ENCODE assay signal across 14 mouse cellular contexts in genomic region chr8:46881348-46881747, GRCm38 (mm10).
A peak's percentile ranks its signal among the peaks of the same experiment; 100 is the strongest.
DNase-seq lines count a peak whose midpoint lies in the region; ATAC-seq and TF ChIP-seq lines count a peak whose summit lies in the region.
"Had no signal": no experiment of that assay in that cellular context is flagged by ENCODE, and none has a peak within 500 bp of the region (broad histone marks: within the 10 kb centered on the region; RNA-seq: fewer than 3 reads in every experiment).

No protein-coding gene starts in this region.

- no peak for TF ChIP-seq CTCF in kidney, adult 2 months (conservative IDR thresholded peaks at IDR 0.05; ENCODE audit: insufficient read depth, insufficient read length, low read depth, low read length)

- no peak overlapping the region for H3K4me2 ChIP-seq in intestine, embryonic 15.5 days (replicated peaks)
- H3K4me2 ChIP-seq in forebrain, embryonic 14.5 days (ENCODE audit: low read length) = no peak overlapping the region

- no peaks in the 10 kb centered on the region; the same call in 1 of the 2 replicates for H3K4me1 ChIP-seq in kidney, adult 2 months (ENCODE audit: control insufficient read depth, insufficient read depth, low read length)
- no peaks in the 10 kb centered on the region; the same call in 1 of the 2 replicates for H3K4me1 ChIP-seq in intestine, embryonic 15.5 days (replicated peaks)
- no peaks in the 10 kb centered on the region for H3K4me1 ChIP-seq in forebrain, embryonic 14.5 days (ENCODE audit: control insufficient read depth, insufficient read depth, low read length)

- peak; percentile 10 for DNase-seq in kidney, adult 2 months
- DNase-seq in kidney, adult 8-10 months = no peak
- DNase-seq in spleen, postnatal 36 days (ENCODE audit: low spot score in 2 of 2) = peak; percentile 59 to 65
- DNase-seq in forebrain, embryonic 14.5 days (ENCODE audit: low spot score) = no peak
- DNase-seq in cerebellum, adult 11 months = no peak
- DNase-seq in cerebellum, adult 18-20 months = no peak
- DNase-seq: cerebellum, adult 8-10 months; kidney, postnatal 14 days; retina, postnatal 1 day had no signal

- no peaks in the 10 kb centered on the region for H3K27me3 ChIP-seq in kidney, adult 2 months (replicated peaks; ENCODE audit: control insufficient read depth, insufficient read depth, low read length)
- no peaks in the 10 kb centered on the region for H3K27me3 ChIP-seq in intestine, embryonic 15.5 days (replicated peaks)
- H3K27me3 ChIP-seq in forebrain, embryonic 14.5 days (replicated peaks; ENCODE audit: control insufficient read depth, insufficient read depth, low read length) = no peaks in the 10 kb centered on the region

- H3K9me3 ChIP-seq in intestine, embryonic 15.5 days = no peaks in the 10 kb centered on the region
- H3K9me3 ChIP-seq in forebrain, embryonic 14.5 days (replicated peaks; ENCODE audit: control insufficient read depth, low read length) = no peaks in the 10 kb centered on the region
- H3K9me3 ChIP-seq: embryonic facial prominence, embryonic 10.5 days had no signal

- peak; percentile 81 for ATAC-seq in CD4-positive, CD25-positive, alpha-beta regulatory T cell, adult 4 months
- peak; percentile 50; the same call in 1 of the 2 replicates for ATAC-seq in intestine, embryonic 15.5 days
- no peak for ATAC-seq in forebrain, embryonic 14.5 days
- ATAC-seq: hindbrain, postnatal 0 days had no signal

- H3K4me3 ChIP-seq in kidney, adult 2 months (ENCODE audit: insufficient read depth, low read depth, low read length) = no peak overlapping the region
- no peak overlapping the region for H3K4me3 ChIP-seq in intestine, embryonic 15.5 days (replicated peaks)
- no peak overlapping the region for H3K4me3 ChIP-seq in forebrain, embryonic 14.5 days (ENCODE audit: low read depth, low read length)
- H3K4me3 ChIP-seq: embryonic facial prominence, embryonic 10.5 days had no signal

- H3K36me3 ChIP-seq in kidney, adult 2 months (ENCODE audit: control insufficient read depth, insufficient read depth, low read length) = no peaks in the 10 kb centered on the region
- H3K36me3 ChIP-seq in intestine, embryonic 15.5 days = no peaks in the 10 kb centered on the region
- no peaks in the 10 kb centered on the region for H3K36me3 ChIP-seq in forebrain, embryonic 14.5 days (ENCODE audit: control insufficient read depth, insufficient read depth, low read length)
- H3K36me3 ChIP-seq: embryonic facial prominence, embryonic 10.5 days had no signal

- 87% methylated on average over 6 of the region's 6 CpGs for WGBS in kidney, adult 2 months
- WGBS in intestine, embryonic 15.5 days = 80% methylated on average over 6 of the region's 6 CpGs
- WGBS in forebrain, embryonic 14.5 days = 70% methylated on average over 6 of the region's 6 CpGs

- no peak overlapping the region for H3K27ac ChIP-seq in kidney, adult 2 months (ENCODE audit: insufficient read depth, low read depth, low read length)
- H3K27ac ChIP-seq in intestine, embryonic 15.5 days = no peak overlapping the region
- no peak overlapping the region for H3K27ac ChIP-seq in forebrain, embryonic 14.5 days (ENCODE audit: low read depth, low read length)
- H3K27ac ChIP-seq: embryonic facial prominence, embryonic 10.5 days; hindbrain, postnatal 0 days; liver, embryonic 14.5 days had no signal

- TF ChIP-seq POLR2A in kidney, adult 2 months (IDR thresholded peaks at IDR 0.05; ENCODE audit: low read depth, low read length) = no peak

- H3K9ac ChIP-seq in intestine, embryonic 15.5 days = no peak overlapping the region
- no peak overlapping the region for H3K9ac ChIP-seq in forebrain, embryonic 14.5 days (ENCODE audit: low read length)
- H3K9ac ChIP-seq: liver, embryonic 14.5 days had no signal

Comparison
In these comparisons a context has a peak if more than half of its experiments do, and no peak if none do; other contexts are left out.
1. DNase-seq: peak in kidney, adult 2 months (single experiment) and spleen, postnatal 36 days (2 of 2); none in kidney, adult 8-10 months (0 of 2), forebrain, embryonic 14.5 days (single experiment), cerebellum, adult 11 months (single experiment) and cerebellum, adult 18-20 months (0 of 2).